Mouse (Mus musculus) G1E (cell line): ENCODE results near the gene Ankrd13d.

Experiments
- CTCF ChIP-seq: IDR thresholded peaks from 2 replicates; pipeline ENCODE4 v1.5.1; 2012; ENCODE audit warnings: low read depth, low read length, inconsistent platforms, mixed read lengths
- GATA1 ChIP-seq: IDR thresholded peaks from 2 replicates; pipeline ENCODE4 v1.6.1; 2012; ENCODE audit warnings: borderline replicate concordance, low read length, inconsistent platforms, mixed read lengths
- POLR2AphosphoS5 ChIP-seq: IDR thresholded peaks from 2 replicates; pipeline ENCODE4 v1.6.1; 2012; ENCODE audit warnings: low read depth, low read length, inconsistent platforms; ENCODE audit not compliant: insufficient replicate concordance
- TAL1 ChIP-seq: conservative IDR thresholded peaks from 2 replicates; pipeline ENCODE4 v1.6.1; 2012; ENCODE audit warnings: low read depth, low read length, inconsistent platforms, mixed read lengths

- TF ChIP-seq CTCF = no peak
- no peak for TF ChIP-seq GATA1
- no peak for TF ChIP-seq POLR2AphosphoS5
- no peak for TF ChIP-seq TAL1
Observed at GRCm38 (mm10) chr19:4322134-4322533, 39.2 kb upstream of the Ankrd13d start.
